Mouse (Mus musculus): ENCODE data around the gene E2f4. TPM values are rescaled to one million over a fixed set of nuclear protein-coding genes. Genes with fewer than 3 reads are reported as not detected.

Gene E2f4
- polyA plus RNA-seq, 1 experiment from 2014 or later = 34.1 TPM

DNA sequence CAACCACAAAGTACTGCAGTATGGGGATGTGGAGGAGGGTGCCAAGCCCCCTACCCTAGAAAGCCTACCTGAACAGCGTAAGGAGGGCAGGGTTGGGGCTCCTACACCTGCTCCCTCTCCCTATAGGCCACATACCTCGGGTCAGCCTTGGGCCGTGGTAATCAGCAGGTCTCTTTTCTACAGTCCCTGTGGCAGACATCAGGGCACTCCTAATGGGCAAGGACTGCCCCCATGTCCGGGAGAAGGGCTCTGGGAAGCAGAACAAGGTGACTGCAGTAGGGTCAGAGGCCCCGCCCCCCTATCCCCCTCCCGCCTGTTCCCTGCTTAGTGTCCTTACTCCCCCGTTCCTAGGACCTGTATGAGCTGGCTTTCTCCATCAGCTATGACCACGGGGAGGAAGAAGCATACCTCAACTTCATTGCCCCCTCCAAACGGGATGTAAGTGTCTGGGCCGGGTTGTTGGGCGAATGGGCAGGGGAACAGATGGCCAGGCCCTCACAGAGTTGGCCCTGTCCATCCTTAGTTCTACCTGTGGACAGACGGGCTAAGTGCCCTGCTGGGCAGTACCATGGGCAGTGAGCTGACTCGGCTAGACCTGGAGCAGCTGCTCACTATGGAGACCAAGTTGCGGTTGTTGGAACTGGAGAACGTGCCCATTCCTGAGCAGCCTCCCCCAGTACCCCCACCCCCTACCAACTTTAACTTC, 11.8 kb downstream of the E2f4 start:
- WGBS (ENCODE audit: missing documents) = 90% methylated on average over 14 of the region's 15 CpGs
- peaks cover 53% of the 10 kb centered on the region for H3K36me3 ChIP-seq (ENCODE audit: inconsistent target)

DNA sequence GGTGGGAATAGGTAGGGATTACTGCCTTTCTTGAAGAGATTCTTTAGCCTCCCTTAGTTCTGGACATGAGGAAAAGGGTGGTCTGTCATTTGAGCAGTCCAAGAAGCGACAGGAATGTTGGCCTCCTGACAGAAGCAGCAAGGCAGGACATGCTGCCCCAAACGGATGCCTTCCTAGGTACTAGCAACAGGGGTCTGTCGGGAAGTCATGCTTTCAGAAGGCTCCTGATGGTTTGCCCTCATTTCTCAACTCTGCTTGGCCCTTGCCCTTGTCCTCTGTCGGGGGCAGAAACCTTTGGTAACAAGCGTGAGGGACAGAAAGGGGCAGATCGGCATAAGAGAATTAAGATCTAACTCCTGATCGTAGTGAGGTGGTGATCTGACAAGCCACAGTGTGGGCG, 12.7 kb downstream of the E2f4 start:
- 97% methylated on average over 8 of the region's 8 CpGs for WGBS (ENCODE audit: missing documents)
- H3K79me2 ChIP-seq (ENCODE audit: inconsistent target) = no peaks in the 10 kb centered on the region
- no peak overlapping the region for H3K27ac ChIP-seq
- no peak overlapping the region for H3K4me3 ChIP-seq (ENCODE audit: inconsistent target)
- peaks cover 56% of the 10 kb centered on the region for H3K36me3 ChIP-seq (ENCODE audit: inconsistent target)

More for the DNA sequence above, 11.8 kb downstream of the E2f4 start:
- Histone ChIP-seq H3K4me3 (ENCODE audit: inconsistent target) (no peak overlapping the region), H3K79me2 (ENCODE audit: inconsistent target) (no peaks in the 10 kb centered on the region), H3K27ac (no peak overlapping the region)

DNA sequence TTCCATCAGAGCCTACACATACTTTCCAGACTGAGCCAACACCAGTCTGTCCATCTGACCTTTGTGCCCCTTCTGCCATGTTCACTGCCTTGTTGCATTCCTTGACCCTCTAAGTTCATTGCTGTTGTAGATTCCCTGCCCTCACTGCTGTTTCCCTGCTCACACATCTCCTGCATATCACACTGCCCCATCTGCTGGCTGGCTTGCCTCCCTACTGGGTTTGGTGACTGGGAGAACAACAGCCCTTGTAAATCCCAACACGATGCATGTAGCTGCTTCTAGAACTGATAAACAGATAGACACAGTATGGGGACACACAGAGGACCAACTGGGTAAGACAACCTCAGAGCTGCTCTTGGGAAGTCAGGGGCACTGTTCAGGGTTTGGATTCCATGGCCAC, 14.3 kb downstream of the E2f4 start:
- no peaks in the 10 kb centered on the region for H3K79me2 ChIP-seq (ENCODE audit: inconsistent target)
- H3K36me3 ChIP-seq (ENCODE audit: inconsistent target) = peaks cover 64% of the 10 kb centered on the region
- no peak overlapping the region for H3K27ac ChIP-seq
- H3K4me3 ChIP-seq (ENCODE audit: inconsistent target) = no peak overlapping the region
- WGBS (ENCODE audit: missing documents) = 90% methylated on average over 1 of the region's 1 CpGs

DNA sequence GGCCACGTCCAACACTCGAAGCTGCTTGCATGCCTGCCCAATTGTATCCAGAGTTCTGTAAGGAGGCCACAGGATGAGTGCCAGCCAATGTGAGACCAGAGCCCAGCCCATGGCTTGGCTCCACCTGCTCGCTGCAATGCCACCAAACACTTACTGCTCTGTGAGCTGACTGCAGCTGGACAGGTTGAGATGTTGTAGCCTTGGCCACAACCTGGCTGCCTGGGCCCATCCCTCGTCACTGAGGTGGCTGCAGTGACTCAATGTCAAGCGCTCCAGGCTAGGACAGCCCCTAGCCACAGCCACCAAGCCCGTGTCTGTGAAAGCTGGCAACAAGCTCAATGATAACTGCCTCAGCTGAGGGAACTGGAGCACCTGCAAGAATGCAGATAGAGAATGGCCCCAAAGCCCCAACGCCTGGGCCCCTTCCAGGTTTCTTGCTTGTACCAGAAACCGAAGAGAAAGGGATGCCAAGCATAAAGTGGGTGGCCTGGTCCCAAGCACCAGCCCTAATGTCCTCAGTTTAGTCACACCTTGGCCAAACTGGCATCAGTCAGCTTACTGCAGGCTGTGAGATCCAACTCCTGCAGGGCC, 15.5 kb downstream of the E2f4 start:
- no peak overlapping the region for H3K27ac ChIP-seq
- 93% methylated on average over 8 of the region's 8 CpGs for WGBS (ENCODE audit: missing documents)

DNA sequence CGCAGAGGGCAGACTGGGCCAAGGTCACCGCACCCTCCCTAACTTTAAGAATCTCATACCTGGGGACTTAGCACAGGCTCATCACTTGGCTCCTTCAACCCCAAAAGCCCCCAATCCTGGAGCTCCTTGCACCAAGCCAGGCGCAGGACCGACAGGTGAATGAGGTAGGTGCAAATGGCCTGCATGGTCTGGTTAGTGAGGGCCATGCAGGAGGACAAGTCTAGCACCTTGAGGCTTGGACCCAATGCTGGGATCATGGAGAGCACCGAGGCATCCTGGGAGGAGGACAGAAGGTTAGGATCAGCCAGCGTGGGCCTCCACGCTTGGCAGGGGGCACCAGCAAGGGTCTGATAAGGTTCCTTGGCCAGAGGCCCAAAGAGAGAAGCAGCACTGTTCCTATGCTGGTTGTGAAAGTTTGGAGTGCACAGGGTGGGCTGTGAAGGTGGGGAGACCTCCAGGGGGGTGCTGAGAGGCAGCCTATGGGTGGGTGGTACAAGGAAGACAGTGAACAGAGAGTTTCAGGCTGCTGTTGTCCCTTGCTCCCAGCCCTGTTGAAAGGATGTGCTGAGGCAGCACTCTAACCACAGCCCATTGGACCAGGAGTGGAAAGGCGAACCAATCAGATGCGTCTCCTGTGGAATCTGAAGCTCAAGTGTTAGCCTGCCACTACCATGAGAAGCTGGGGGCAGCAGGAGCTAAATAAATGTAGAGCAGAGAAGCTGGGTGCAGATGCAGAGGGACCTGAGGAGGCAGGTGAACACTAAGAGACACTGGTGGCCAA, 16.3 kb downstream of the E2f4 start:
- H3K36me3 ChIP-seq (ENCODE audit: inconsistent target) = peaks cover 48% of the 10 kb centered on the region
- H3K27ac ChIP-seq = no peak overlapping the region

More for the DNA sequence above, 15.5 kb downstream of the E2f4 start:
- Histone ChIP-seq H3K4me3 (ENCODE audit: inconsistent target) (no peak overlapping the region), H3K36me3 (ENCODE audit: inconsistent target) (peaks cover 56% of the 10 kb centered on the region), H3K79me2 (ENCODE audit: inconsistent target) (no peaks in the 10 kb centered on the region)

DNA sequence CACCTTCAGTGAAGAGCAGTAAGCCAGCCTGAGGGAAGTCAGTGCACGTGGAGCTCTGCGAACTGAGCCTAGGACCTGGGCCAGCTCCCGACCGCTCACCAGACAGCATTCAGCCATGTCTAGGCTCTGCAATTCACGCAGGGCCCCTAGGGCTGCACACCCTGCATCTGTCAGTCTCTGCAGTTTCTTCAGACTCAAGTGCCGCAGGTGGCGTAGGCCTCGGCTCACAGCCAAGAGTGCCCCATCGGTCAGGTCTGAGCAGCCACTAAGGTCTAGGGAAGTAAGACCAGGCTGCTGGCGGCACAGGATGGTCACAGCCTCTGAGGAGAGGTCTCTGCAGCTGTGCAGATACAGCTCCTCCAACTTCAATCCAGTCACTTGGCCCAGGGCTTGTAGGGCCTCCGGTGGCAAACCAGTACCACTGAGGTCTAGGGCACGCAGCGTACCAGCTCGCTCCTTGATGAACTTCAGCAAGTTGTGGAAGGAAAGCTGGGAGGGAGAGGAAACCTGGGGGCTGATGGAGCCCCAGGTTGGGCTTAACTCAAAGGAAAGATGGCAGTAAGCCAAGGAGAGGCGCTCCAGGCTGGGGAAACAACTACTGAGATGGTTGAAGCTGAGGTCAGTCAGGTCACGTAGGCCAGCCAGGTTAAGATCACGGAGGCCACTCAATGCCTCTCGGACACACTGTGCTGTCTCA, 17.8 kb downstream of the E2f4 start:
- 99% methylated on average over 17 of the region's 18 CpGs for WGBS (ENCODE audit: missing documents)
- Histone ChIP-seq H3K27ac (no peak overlapping the region), H3K36me3 (ENCODE audit: inconsistent target) (peaks cover 33% of the 10 kb centered on the region), H3K4me3 (ENCODE audit: inconsistent target) (no peak overlapping the region), H3K79me2 (ENCODE audit: inconsistent target) (no peaks in the 10 kb centered on the region)

More for the DNA sequence above, 16.3 kb downstream of the E2f4 start:
- 94% methylated on average over 9 of the region's 9 CpGs for WGBS (ENCODE audit: missing documents)
- no peak overlapping the region for H3K4me3 ChIP-seq (ENCODE audit: inconsistent target)
- H3K79me2 ChIP-seq (ENCODE audit: inconsistent target) = no peaks in the 10 kb centered on the region

DNA sequence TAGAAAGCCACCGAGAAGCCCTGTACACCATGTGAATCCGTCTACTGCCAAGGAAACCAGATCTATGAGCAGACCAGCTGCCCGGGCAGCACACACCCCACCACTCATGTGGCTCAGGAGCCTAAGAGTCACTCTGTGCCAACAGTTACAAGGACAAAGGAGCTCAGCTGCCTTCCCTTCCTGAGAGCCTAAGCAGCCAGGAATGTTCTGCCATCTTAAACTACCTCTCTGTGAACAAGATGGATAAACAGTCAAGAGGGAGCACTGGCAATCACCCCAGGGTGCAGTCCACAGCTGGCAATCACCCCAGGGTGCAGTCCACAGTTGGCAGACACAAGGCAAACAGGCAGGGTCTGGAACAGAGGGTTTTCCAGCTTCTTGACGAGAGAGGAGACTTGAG, 20.5 kb downstream of the E2f4 start:
- Histone ChIP-seq H3K27ac (no peak overlapping the region), H3K79me2 (ENCODE audit: inconsistent target) (no peaks in the 10 kb centered on the region), H3K4me3 (ENCODE audit: inconsistent target) (no peak overlapping the region), H3K36me3 (ENCODE audit: inconsistent target) (peaks cover 32% of the 10 kb centered on the region)
- 96% methylated on average over 4 of the region's 4 CpGs for WGBS (ENCODE audit: missing documents)

DNA sequence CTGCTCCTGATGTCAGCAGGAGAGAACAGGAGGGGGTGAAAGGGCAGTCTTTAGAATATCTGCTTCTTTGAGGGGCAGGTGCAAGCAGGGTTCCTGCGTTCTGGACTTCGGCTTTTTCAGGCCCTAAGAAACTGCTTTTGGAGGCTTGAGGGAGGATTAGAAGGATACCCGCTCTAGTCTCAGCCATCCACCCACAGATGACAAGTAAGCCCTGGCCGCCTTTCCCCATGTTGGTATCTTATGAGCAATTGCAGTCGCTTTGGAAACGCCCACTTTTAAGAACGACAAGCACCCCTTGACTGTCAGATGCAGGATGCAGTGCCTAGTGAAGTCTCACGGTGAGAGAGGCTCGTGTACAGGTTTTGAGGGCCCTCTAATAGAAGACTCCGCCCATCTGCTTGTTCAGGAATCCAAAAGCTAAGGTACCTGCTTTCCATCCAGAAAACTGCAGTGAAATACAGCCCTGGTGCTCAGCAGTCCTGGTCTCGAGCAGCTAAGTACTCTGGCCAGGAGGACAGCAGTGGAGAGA, 21.3 kb downstream of the E2f4 start:
- H3K4me3 ChIP-seq (ENCODE audit: inconsistent target) = no peak overlapping the region
- 96% methylated on average over 11 of the region's 11 CpGs for WGBS (ENCODE audit: missing documents)
- H3K36me3 ChIP-seq (ENCODE audit: inconsistent target) = peaks cover 27% of the 10 kb centered on the region
- H3K79me2 ChIP-seq (ENCODE audit: inconsistent target) = no peaks in the 10 kb centered on the region
- H3K27ac ChIP-seq = no peak overlapping the region

DNA sequence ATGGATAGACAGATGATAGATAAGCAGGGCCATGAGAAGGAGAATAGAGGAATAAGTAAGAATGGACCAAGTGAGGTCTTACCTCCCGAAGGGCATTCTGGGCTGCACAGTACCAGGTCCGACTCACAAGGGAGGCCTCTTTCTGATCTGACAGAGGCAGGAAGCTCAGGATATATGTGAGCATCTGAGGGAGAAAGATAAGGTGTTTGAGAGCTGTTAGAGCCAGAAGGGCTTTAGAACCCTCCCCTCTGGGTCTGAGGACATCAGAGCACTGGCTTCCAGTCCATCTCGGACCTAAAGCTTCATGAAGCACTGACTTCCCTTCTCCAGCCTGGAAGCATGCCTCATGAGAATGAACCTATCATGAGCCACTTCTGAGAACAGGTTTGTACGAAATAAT, 25.7 kb downstream of the E2f4 start:
- Histone ChIP-seq H3K27ac (no peak overlapping the region), H3K36me3 (ENCODE audit: inconsistent target) (peaks cover 11% of the 10 kb centered on the region; the same call in 1 of the 2 replicates), H3K4me3 (ENCODE audit: inconsistent target) (no peak overlapping the region), H3K79me2 (ENCODE audit: inconsistent target) (peaks cover 23% of the 10 kb centered on the region)
- WGBS (ENCODE audit: missing documents) = 87% methylated on average over 4 of the region's 4 CpGs

DNA sequence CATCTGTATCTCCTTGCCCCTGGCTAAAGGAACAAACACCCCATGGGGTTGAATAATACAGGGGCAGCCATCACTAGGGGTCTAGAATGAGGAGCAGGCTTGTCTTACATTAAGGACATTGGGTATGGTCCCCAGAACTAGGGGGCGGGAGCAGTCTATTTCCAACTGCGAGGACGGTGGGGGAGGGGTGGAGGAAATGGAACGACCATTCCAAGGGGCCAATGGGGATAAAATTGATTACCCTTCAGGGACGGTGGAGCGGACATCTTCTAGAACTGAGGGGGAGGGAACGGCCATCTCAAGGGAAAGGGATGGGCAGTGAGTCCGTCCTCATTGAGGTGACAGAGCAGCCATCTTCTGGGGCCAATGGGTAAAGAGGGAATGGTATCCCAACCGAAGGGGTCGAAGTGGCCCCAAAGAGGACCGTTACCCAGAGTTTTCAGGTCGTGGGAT, 28.2 kb downstream of the E2f4 start:
- Histone ChIP-seq H3K4me3 (ENCODE audit: inconsistent target) (peak overlapping the region; percentile 92), H3K36me3 (ENCODE audit: inconsistent target) (peaks cover 34% of the 10 kb centered on the region; the same call in 1 of the 2 replicates), H3K79me2 (ENCODE audit: inconsistent target) (peaks cover 30% of the 10 kb centered on the region), H3K27ac (peak overlapping the region; percentile 83)
- 1% methylated on average over 12 of the region's 12 CpGs for WGBS (ENCODE audit: missing documents)

DNA sequence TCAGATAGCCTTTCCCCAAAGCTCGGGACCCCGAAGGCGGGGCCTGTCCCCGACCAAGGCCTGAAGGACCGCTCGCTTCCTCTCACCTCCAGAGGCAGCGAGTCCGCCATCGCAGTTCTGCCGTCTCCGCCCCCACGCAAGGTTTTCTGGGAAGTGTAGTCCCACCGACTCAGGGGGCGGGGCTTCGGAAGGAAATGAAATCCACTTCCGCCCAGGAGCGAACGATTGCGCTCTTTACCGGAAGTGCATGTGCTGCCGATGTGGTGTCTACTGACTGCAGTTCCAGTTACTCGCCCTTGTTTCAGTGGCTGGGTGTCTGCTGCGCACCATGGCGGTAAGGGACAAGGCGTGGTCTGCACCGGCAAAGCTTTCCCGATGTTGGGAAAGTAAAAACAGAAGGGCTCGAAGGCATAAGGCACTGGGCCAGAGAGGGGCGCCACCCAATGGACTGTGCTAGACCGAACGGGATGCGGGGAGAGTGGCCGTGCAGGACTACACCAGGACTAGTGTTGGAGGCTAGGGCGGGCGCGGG, 28.7 kb downstream of the E2f4 start, which contains the start of the genes Lrrc29 and Tmem208:
Gene Lrrc29, minus strand, starts transcription at position 138 of the 532 bp plus-strand sequence.
Gene Tmem208, plus strand, starts transcription at position 214 of the 532 bp plus-strand sequence.
- H3K27ac ChIP-seq = peak within 1 kb of the TSS; percentile 83
- H3K4me3 ChIP-seq (ENCODE audit: inconsistent target) = peak within 1 kb of the TSS; percentile 92
- 1% methylated on average over 36 of the region's 36 CpGs for WGBS (ENCODE audit: missing documents)
- peaks cover 39% of the 10 kb centered on the region for H3K36me3 ChIP-seq (ENCODE audit: inconsistent target)
- peaks cover 30% of the 10 kb centered on the region for H3K79me2 ChIP-seq (ENCODE audit: inconsistent target)

DNA sequence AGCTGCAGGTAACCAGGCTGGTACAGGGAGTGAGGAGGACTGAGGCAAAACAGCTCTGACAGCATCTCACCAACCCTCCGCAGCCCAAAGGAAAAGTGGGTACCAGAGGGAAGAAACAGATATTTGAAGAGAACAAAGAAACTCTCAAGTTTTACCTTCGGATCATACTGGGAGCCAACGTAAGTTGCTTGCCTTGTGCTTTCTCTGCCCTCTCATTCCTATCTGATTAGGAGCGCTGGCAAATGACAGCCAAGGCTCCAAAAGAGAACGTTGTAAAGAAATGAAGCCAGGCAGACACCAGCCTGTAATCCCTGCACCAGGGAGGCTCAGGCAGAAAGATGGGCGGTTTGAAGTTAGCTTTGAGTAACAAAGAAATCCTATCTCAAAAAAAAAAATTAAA, 29.5 kb downstream of the E2f4 start:
- Histone ChIP-seq H3K27ac (peak overlapping the region; percentile 83), H3K4me3 (ENCODE audit: inconsistent target) (peak overlapping the region; percentile 92), H3K36me3 (ENCODE audit: inconsistent target) (peaks cover 47% of the 10 kb centered on the region), H3K79me2 (ENCODE audit: inconsistent target) (peaks cover 30% of the 10 kb centered on the region)
- WGBS (ENCODE audit: missing documents) = 52% methylated on average over 6 of the region's 6 CpGs

DNA sequence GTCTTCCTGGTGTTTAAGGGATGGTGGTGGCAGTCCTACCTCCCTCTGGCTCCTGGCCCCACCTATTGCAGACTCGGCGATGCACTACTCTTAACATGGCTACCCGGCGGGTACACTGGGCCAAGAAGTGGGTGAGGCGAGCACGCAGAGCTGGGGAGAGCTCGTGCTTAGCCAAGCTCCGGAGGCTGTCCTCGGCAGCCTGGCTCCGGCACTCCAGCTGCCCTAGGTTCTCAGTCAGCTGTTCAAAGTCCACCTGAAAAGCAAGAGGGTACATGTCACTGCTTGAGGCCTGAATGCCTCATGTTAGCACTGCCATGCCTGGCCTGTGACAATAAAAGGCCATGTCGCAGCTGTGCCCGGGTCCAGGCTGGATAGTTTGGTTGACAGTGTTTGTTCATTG, 32.9 kb downstream of the E2f4 start:
- peaks cover 61% of the 10 kb centered on the region for H3K36me3 ChIP-seq (ENCODE audit: inconsistent target)

DNA sequence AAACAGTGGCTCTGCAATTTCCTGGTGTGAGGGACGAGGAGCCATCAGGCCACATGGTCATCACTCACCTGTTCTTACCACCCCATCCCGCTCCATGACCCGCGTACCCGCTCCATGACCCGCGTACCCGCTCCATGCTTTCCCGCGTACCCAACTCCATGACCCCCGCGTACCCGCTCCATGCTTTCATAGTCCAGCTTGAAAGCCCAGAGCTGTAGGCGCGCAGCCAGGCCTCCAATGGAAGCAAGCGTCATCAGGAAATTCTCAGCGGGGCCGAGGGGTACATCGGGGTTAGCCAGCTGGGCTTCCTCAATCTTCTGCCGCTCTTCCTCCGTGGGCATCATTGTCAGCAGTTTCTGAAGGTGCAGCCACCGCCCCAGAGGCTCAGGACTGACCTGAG, 34.0 kb downstream of the E2f4 start:
- Histone ChIP-seq H3K27ac (no peak overlapping the region), H3K79me2 (ENCODE audit: inconsistent target) (peaks cover 24% of the 10 kb centered on the region), H3K36me3 (ENCODE audit: inconsistent target) (peaks cover 73% of the 10 kb centered on the region), H3K4me3 (ENCODE audit: inconsistent target) (no peak overlapping the region)
- WGBS (ENCODE audit: missing documents) = 96% methylated on average over 20 of the region's 22 CpGs

More for the DNA sequence above, 32.9 kb downstream of the E2f4 start:
- Histone ChIP-seq H3K4me3 (ENCODE audit: inconsistent target) (no peak overlapping the region), H3K79me2 (ENCODE audit: inconsistent target) (peaks cover 29% of the 10 kb centered on the region), H3K27ac (no peak overlapping the region)
- 96% methylated on average over 12 of the region's 12 CpGs for WGBS (ENCODE audit: missing documents)

Measured in macrophage (primary cell).